Mouse (Mus musculus) hindbrain, embryonic 15.5 days (tissue): ENCODE data around the gene Safb. TPM values are rescaled to one million over a fixed set of nuclear protein-coding genes. Genes with fewer than 3 reads are reported as not detected.
"Not testable (repeated sequence)": the region's sequence is repeated elsewhere in the genome, so short reads cannot be mapped to it uniquely, and the experiment has no call there.

Source experiments
- ATAC-seq: fragments of 200-750 bp; cut with Nextera tagmentation; 2 replicates; pipeline ENCODE4 v1.8.0; 2017; ENCODE audit warnings: low read depth, moderate number of reproducible peaks, moderate TSS enrichment; ENCODE audit not compliant: low FRiP score
- H3K27ac ChIP-seq: fragments of 300-500 bp; sonication (generic); replicated peaks from 2 replicates; pipeline ENCODE4 v1.5.1; 2015; ENCODE audit warnings: mild to moderate bottlenecking, inconsistent platforms
- H3K27me3 ChIP-seq: fragments of 300-500 bp; sonication (generic); 2 replicates; pipeline ENCODE4 v1.6.1; 2015; ENCODE audit warnings: control low read depth, inconsistent platforms
- H3K36me3 ChIP-seq: fragments of 300-500 bp; sonication (generic); 2 replicates; pipeline ENCODE4 v1.6.1; 2015; ENCODE audit warnings: control low read depth, inconsistent platforms
- H3K4me1 ChIP-seq: fragments of 300-500 bp; sonication (generic); replicated peaks from 2 replicates; pipeline ENCODE4 v1.6.1; 2015; ENCODE audit warnings: control low read depth, inconsistent platforms
- H3K4me2 ChIP-seq: fragments of 300-500 bp; sonication (generic); 2 replicates; pipeline ENCODE4 v1.6.1; 2015; ENCODE audit warnings: moderate library complexity, mild to moderate bottlenecking, inconsistent platforms
- H3K4me3 ChIP-seq: fragments of 300-500 bp; sonication (generic); 2 replicates; pipeline ENCODE4 v1.5.1; 2015; ENCODE audit warnings: mild to moderate bottlenecking, inconsistent platforms
- H3K9ac ChIP-seq: fragments of 300-500 bp; sonication (generic); 2 replicates; pipeline ENCODE4 v1.6.1; 2015; ENCODE audit warnings: inconsistent platforms
- H3K9me3 ChIP-seq: fragments of 300-500 bp; sonication (generic); 2 replicates; pipeline ENCODE4 v1.6.1; 2016; ENCODE audit warnings: control low read depth, inconsistent platforms
- WGBS: fragments of 180-500 bp; shearing (Covaris S2); methylation state at CpG from one replicate; pipeline ENCODE4 v1.1.7; 2015; 5-methylcytosine and 5-hydroxymethylcytosine counted together
- polyA plus RNA-seq: library from polyadenylated mRNA; unstranded; fragments of >200 nt; fragmentation: Nextera tagmentation; extraction: Ambion mirVana; gene quantifications from 2 replicates; pipeline ENCODE4 v1.2.1, GENCODE M21; 2015

Gene Safb
- polyA plus RNA-seq, 1 experiment from 2014 or later = 116 TPM

- peaks cover 11% of the 10 kb centered on the region for H3K4me1 ChIP-seq
- H3K27me3 ChIP-seq = no peaks in the 10 kb centered on the region
- H3K4me3 ChIP-seq = no peak overlapping the region
- no peak for ATAC-seq
- H3K36me3 ChIP-seq = peaks cover 82% of the 10 kb centered on the region
- no peak overlapping the region for H3K4me2 ChIP-seq
- H3K27ac ChIP-seq = no peak overlapping the region
- 96% methylated on average over 28 of the region's 28 CpGs for WGBS
- H3K9me3 ChIP-seq = no peaks in the 10 kb centered on the region
- no peak overlapping the region for H3K9ac ChIP-seq
These were observed 18.8 kb downstream of the Safb start for GRCm38 (mm10) chr17:56603186-56604069.

DNA sequence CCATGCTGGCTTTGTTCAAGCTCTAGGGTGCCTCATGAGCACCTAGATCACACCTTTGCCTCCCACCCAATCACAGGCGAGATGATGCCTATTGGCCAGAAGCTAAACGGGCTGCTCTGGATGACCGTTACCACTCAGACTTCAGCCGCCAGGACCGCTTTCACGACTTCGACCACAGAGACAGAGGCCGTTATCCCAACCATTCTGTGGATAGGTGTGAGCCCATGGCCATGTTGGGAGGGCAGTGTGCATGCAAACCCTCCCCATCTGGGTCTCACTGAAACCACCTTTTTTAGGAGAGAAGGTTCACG, 19.4 kb downstream of the Safb start:
- no peak overlapping the region for H3K27ac ChIP-seq
- peaks cover 17% of the 10 kb centered on the region for H3K4me1 ChIP-seq
- no peaks in the 10 kb centered on the region for H3K9me3 ChIP-seq
- H3K9ac ChIP-seq = no peak overlapping the region
- no peak overlapping the region for H3K4me3 ChIP-seq
- no peaks in the 10 kb centered on the region for H3K27me3 ChIP-seq
- no peak for ATAC-seq
- WGBS = 91% methylated on average over 9 of the region's 9 CpGs
- no peak overlapping the region for H3K4me2 ChIP-seq
- H3K36me3 ChIP-seq = peaks cover 82% of the 10 kb centered on the region

DNA sequence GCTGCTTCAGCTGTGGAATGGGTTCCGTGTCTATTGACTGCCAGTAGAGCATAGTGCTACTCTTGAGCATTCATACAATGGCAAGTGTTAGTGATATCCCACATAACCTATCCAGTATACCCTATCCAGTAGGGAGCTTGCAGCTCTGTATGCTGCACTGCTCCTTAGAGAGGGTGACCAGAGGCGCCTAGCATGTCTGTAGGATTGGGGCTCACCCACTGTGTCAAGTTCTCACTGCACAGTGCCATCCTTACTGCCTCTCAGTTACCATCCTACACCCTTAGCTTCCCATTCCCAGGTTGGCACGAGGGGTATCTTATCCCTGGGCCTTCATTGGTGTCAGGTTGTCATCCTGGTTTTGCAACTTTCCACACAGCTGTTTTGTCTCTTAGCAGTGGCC, 19.8 kb downstream of the Safb start:
- Histone ChIP-seq H3K4me2 (no peak overlapping the region), H3K36me3 (peaks cover 78% of the 10 kb centered on the region), H3K27ac (no peak overlapping the region), H3K9ac (no peak overlapping the region), H3K4me3 (no peak overlapping the region), H3K4me1 (peaks cover 18% of the 10 kb centered on the region), H3K9me3 (no peaks in the 10 kb centered on the region), H3K27me3 (no peaks in the 10 kb centered on the region)
- 94% methylated on average over 3 of the region's 3 CpGs for WGBS
- no peak for ATAC-seq

- no peaks in the 10 kb centered on the region for H3K9me3 ChIP-seq
- WGBS = 92% methylated on average over 9 of the region's 9 CpGs
- no peak for ATAC-seq
- no peak overlapping the region for H3K9ac ChIP-seq
- no peak overlapping the region for H3K27ac ChIP-seq
- H3K27me3 ChIP-seq = no peaks in the 10 kb centered on the region
- peaks cover 22% of the 10 kb centered on the region for H3K4me1 ChIP-seq
- no peak overlapping the region for H3K4me3 ChIP-seq
- H3K36me3 ChIP-seq = peaks cover 68% of the 10 kb centered on the region
- no peak overlapping the region for H3K4me2 ChIP-seq
These were observed 20.8 kb downstream of the Safb start for GRCm38 (mm10) chr17:56605431-56605830.

- Histone ChIP-seq H3K27ac (no peak overlapping the region), H3K4me3 (no peak overlapping the region), H3K27me3 (no peaks in the 10 kb centered on the region), H3K36me3 (peaks cover 47% of the 10 kb centered on the region), H3K4me1 (peaks cover 30% of the 10 kb centered on the region), H3K9ac (no peak overlapping the region), H3K9me3 (no peaks in the 10 kb centered on the region), H3K4me2 (no peak overlapping the region)
- no peak for ATAC-seq
- 85% methylated on average over 3 of the region's 3 CpGs for WGBS
These were observed 23.0 kb downstream of the Safb start for GRCm38 (mm10) chr17:56607521-56608062.

GRCm38 (mm10) chr17:56608699-56609098, 24.1 kb downstream of the Safb start:
- 57% methylated on average over 5 of the region's 5 CpGs for WGBS
- H3K27ac ChIP-seq = peak overlapping the region; percentile 89; the same call in 1 of the 2 replicates
- H3K4me3 ChIP-seq = peak overlapping the region; percentile 63
- no peaks in the 10 kb centered on the region for H3K27me3 ChIP-seq
- H3K4me2 ChIP-seq = peak overlapping the region; percentile 68
- H3K9ac ChIP-seq = peak overlapping the region; percentile 71
- H3K36me3 ChIP-seq = peaks cover 36% of the 10 kb centered on the region
- H3K4me1 ChIP-seq = peaks cover 32% of the 10 kb centered on the region
- no peak for ATAC-seq
- H3K9me3 ChIP-seq = no peaks in the 10 kb centered on the region

DNA sequence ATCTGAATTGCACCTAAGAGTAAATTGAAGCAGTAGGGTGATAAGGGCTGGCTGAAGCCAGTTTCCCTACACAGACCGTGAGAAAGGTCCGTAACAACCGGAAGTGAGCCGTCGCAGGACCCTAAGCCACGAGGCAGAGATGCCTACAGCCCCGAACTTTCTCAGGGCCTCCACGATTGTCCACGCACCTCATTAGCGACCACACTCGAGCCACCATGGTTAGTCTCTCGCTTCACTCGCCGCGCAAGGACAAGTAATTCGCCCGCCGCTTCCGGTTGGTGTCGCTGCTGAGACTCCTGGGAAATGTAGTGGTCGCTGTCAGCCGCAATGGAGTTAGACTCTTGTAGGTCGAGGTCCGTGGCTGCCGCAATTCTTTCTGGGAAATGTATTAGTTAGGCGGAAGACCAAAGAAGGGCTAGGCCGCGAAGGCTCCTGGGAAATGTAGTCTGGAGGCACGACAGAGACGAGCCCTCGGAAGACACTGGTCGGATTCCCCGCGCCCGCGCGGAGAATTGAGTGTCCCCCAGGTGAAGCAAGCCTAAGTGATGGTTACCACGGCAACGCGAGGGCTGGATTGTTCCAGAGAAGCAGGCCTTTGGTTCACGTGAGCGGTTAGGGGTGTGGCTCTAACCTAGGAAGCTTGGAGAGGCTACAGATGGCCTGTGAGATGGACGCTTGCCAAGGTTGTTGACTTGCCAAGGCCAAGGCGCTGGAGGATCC, 25.0 kb downstream of the Safb start, which contains the start of gene 2410015M20Rik:
TSS of gene 2410015M20Rik (minus strand) at position 320 of the 720 bp plus-strand sequence.
- Histone ChIP-seq H3K4me1 (peaks cover 40% of the 10 kb centered on the region), H3K4me3 (peak within 1 kb of the TSS; percentile 63), H3K27me3 (no peaks in the 10 kb centered on the region), H3K9me3 (no peaks in the 10 kb centered on the region), H3K4me2 (peak within 1 kb of the TSS; percentile 68), H3K27ac (peak within 1 kb of the TSS; percentile 89), H3K36me3 (peaks cover 26% of the 10 kb centered on the region), H3K9ac (peak within 1 kb of the TSS; percentile 71)
- peak; percentile 89 for ATAC-seq
- under 1% methylated on average over 44 of the region's 44 CpGs for WGBS

DNA sequence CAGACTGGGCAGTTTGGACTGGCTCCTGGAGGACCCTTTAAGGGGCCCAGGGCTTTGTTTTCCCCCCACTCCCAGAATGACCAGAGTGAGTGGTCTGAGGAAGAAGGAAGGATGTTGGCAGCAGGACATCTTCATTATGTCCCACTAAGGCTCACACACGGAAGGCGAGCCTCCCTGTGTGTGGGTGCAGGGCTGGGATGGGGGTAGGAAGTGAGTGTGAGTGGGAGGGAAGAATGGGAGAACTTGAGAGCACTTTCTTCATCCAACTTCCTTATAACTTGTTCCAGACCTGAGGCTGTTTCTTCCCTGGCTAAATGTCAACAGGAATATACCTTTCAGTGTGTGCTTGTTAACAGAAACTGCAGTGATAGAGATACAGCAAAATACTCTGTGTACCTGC, 26.7 kb downstream of the Safb start:
- Histone ChIP-seq H3K36me3 (peaks cover 20% of the 10 kb centered on the region), H3K27ac (no peak overlapping the region), H3K4me2 (no peak overlapping the region), H3K27me3 (no peaks in the 10 kb centered on the region), H3K9me3 (no peaks in the 10 kb centered on the region), H3K9ac (no peak overlapping the region), H3K4me3 (no peak overlapping the region), H3K4me1 (peaks cover 54% of the 10 kb centered on the region)
- WGBS = 60% methylated on average over 2 of the region's 2 CpGs
- no peak for ATAC-seq

DNA sequence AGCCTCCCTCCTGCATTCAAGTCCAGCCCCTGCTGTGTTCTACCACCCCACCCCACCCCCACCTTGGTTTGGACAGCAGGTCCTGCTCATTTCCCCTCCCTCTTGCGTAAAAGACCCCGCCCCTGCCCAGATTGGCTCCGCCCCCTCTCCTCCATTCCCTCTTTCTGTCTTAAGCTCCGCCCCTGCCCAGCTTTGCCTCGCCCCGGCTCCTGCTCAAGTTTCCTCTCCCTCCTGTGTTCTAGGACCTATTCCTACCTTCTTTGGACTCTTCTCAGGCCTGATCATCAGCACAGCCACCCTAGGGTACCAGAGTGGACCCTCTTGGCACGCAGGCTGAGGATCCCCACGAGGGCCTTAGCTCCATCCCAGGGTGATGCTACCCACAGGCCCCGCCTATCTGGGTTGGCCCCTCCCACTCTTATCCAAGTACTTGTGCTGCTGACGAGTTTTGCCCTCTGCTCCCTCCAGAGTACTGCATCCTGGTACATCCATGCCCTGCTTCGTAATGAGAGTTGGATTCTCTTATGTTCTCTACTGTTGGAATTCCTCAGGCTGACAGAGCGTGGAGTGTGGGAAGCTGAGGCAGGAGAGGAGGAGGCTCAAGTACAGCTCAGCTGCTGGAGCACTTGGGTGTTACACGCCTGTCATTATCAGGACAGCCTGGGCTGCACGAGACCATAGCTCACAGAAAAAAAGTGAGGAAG, 27.4 kb downstream of the Safb start:
- H3K27me3 ChIP-seq = no peaks in the 10 kb centered on the region
- H3K4me2 ChIP-seq = no peak overlapping the region
- H3K4me1 ChIP-seq = peaks cover 54% of the 10 kb centered on the region
- 16% methylated on average over 14 of the region's 14 CpGs for WGBS
- H3K4me3 ChIP-seq = no peak overlapping the region
- peaks cover 20% of the 10 kb centered on the region for H3K36me3 ChIP-seq
- H3K27ac ChIP-seq = no peak overlapping the region
- no peak overlapping the region for H3K9ac ChIP-seq
- H3K9me3 ChIP-seq = no peaks in the 10 kb centered on the region
- no peak for ATAC-seq

DNA sequence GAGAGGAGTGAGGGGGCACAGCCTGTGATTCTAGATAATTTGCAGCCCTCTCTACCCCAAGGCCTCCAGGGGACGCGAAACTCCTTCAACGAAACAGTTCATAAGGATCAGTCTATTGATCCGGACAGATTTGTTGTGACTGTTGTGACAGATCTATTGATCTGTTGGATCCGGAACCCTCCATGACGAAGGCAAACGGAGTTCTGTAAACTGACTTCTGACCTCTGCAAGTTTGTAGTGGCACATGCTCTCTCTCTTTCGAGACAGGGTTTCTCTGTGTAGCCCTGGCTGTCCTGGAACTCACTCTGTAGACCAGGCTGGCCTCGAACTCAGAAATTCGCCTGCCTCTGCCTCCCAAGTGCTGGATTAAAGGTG, 27.9 kb downstream of the Safb start:
- H3K4me3 ChIP-seq, H3K27ac ChIP-seq, H3K9ac ChIP-seq, H3K9me3 ChIP-seq, H3K27me3 ChIP-seq, H3K4me2 ChIP-seq, ATAC-seq: not testable (repeated sequence)
- peaks cover 52% of the 10 kb centered on the region for H3K4me1 ChIP-seq
- H3K36me3 ChIP-seq = peaks cover 17% of the 10 kb centered on the region
- 79% methylated on average over 10 of the region's 10 CpGs for WGBS

GRCm38 (mm10) chr17:56613236-56613844, 28.7 kb downstream of the Safb start, which contains the start of gene Rpl36:
TSS of gene Rpl36 (plus strand) at chr17:56613416.
- Histone ChIP-seq H3K4me2 (peak within 1 kb of the TSS; percentile 70), H3K4me3 (peak within 1 kb of the TSS; percentile 77), H3K4me1 (peaks cover 44% of the 10 kb centered on the region), H3K27ac (peak within 1 kb of the TSS; percentile 94), H3K36me3 (peaks cover 22% of the 10 kb centered on the region), H3K9me3 (no peaks in the 10 kb centered on the region), H3K9ac (peak within 1 kb of the TSS; percentile 68), H3K27me3 (no peaks in the 10 kb centered on the region)
- ATAC-seq = peak; percentile 63
- 0% methylated on average over 52 of the region's 52 CpGs for WGBS
